Mouse (Mus musculus) limb, embryonic 15.5 days (tissue): Measurements from ENCODE around the gene Usp3. TPM values are rescaled to one million over a fixed set of nuclear protein-coding genes. Genes with fewer than 3 reads are reported as not detected.

Experiments
- ATAC-seq: fragments of 200-750 bp; cut with Nextera tagmentation; 2 replicates; pipeline ENCODE4 v1.8.0; 2017; ENCODE audit warnings: low read depth, moderate TSS enrichment; ENCODE audit not compliant: insufficient number of reproducible peaks, low FRiP score, low TSS enrichment
- H3K27ac ChIP-seq: fragments of 300-500 bp; sonication (generic); 2 replicates; pipeline ENCODE4 v1.5.1; 2015; ENCODE audit warnings: moderate library complexity, mild to moderate bottlenecking, inconsistent platforms
- H3K27me3 ChIP-seq: fragments of 300-500 bp; sonication (generic); 2 replicates; pipeline ENCODE4 v1.6.1; 2015; ENCODE audit warnings: inconsistent platforms
- H3K36me3 ChIP-seq: fragments of 300-500 bp; sonication (generic); 2 replicates; pipeline ENCODE4 v1.6.1; 2015; ENCODE audit warnings: inconsistent platforms
- H3K4me1 ChIP-seq: fragments of 300-500 bp; sonication (generic); 2 replicates; pipeline ENCODE4 v1.6.1; 2015; ENCODE audit warnings: inconsistent platforms
- H3K4me2 ChIP-seq: fragments of 300-500 bp; sonication (generic); 2 replicates; pipeline ENCODE4 v1.6.1; 2015; ENCODE audit warnings: mild to moderate bottlenecking, inconsistent platforms
- H3K4me3 ChIP-seq: fragments of 300-500 bp; sonication (generic); 2 replicates; pipeline ENCODE4 v1.5.1; 2015; ENCODE audit warnings: mild to moderate bottlenecking, inconsistent platforms
- H3K9ac ChIP-seq: fragments of 300-500 bp; sonication (generic); 2 replicates; pipeline ENCODE4 v1.6.1; 2015; ENCODE audit warnings: inconsistent platforms
- H3K9me3 ChIP-seq: fragments of 300-500 bp; sonication (generic); 2 replicates; pipeline ENCODE4 v1.6.1; 2016; ENCODE audit warnings: inconsistent platforms
- WGBS: fragments of 180-500 bp; shearing (Covaris S2); methylation state at CpG from one replicate; pipeline ENCODE4 v1.1.7; 2015; 5-methylcytosine and 5-hydroxymethylcytosine counted together
- polyA plus RNA-seq: library from polyadenylated mRNA; unstranded; fragments of >200 nt; fragmentation: Nextera tagmentation; extraction: Ambion mirVana; gene quantifications from 2 replicates; pipeline ENCODE4 v1.2.1, GENCODE M21; 2015

The Usp3 gene
- 56.8 and 65.1 TPM in 2 replicates for polyA plus RNA-seq

GRCm38 (mm10) chr9:66592708-66593612, at the start of gene Usp3:
Usp3 (minus strand) TSS chr9:66593142.
- Histone ChIP-seq H3K9me3 (no peaks in the 10 kb centered on the region), H3K36me3 (no peaks in the 10 kb centered on the region), H3K27me3 (no peaks in the 10 kb centered on the region), H3K27ac (peak within 1 kb of the TSS; percentile 94), H3K4me1 (peaks cover 37% of the 10 kb centered on the region), H3K4me3 (peak within 1 kb of the TSS; percentile 84), H3K9ac (peak within 1 kb of the TSS; percentile 78), H3K4me2 (peak within 1 kb of the TSS; percentile 46)
- peak; percentile 94 for ATAC-seq
- WGBS: under 1% methylated on average over 73 of the region's 73 CpGs

GRCm38 (mm10) chr9:66640491-66640890, 47.5 kb upstream of the Usp3 start:
- ATAC-seq: no peak
- H3K4me2 ChIP-seq: no peak overlapping the region
- no peaks in the 10 kb centered on the region for H3K36me3 ChIP-seq
- 64% methylated on average over 7 of the region's 7 CpGs for WGBS
- H3K27me3 ChIP-seq: no peaks in the 10 kb centered on the region
- H3K4me1 ChIP-seq: no peaks in the 10 kb centered on the region
- no peak overlapping the region for H3K9ac ChIP-seq
- H3K27ac ChIP-seq: no peak overlapping the region
- H3K4me3 ChIP-seq: no peak overlapping the region
- H3K9me3 ChIP-seq: no peaks in the 10 kb centered on the region

- 88% methylated on average over 2 of the region's 2 CpGs for WGBS
- Histone ChIP-seq H3K27ac (no peak overlapping the region), H3K36me3 (no peaks in the 10 kb centered on the region), H3K4me3 (no peak overlapping the region), H3K4me1 (no peaks in the 10 kb centered on the region), H3K9me3 (no peaks in the 10 kb centered on the region), H3K27me3 (no peaks in the 10 kb centered on the region), H3K4me2 (no peak overlapping the region), H3K9ac (no peak overlapping the region)
- no peak for ATAC-seq
Observed at GRCm38 (mm10) chr9:66639626-66640025, 46.7 kb upstream of the Usp3 start.

- Histone ChIP-seq H3K9me3 (no peaks in the 10 kb centered on the region), H3K36me3 (no peaks in the 10 kb centered on the region), H3K27me3 (no peaks in the 10 kb centered on the region), H3K4me1 (no peaks in the 10 kb centered on the region; the same call in 1 of the 2 replicates), H3K27ac (no peak overlapping the region), H3K9ac (no peak overlapping the region), H3K4me3 (no peak overlapping the region), H3K4me2 (no peak overlapping the region)
- ATAC-seq: no peak
- WGBS: 67% methylated on average over 1 of the region's 1 CpGs
Observed at GRCm38 (mm10) chr9:66632441-66632840, 39.5 kb upstream of the Usp3 start.

GRCm38 (mm10) chr9:66630931-66631330, 38.0 kb upstream of the Usp3 start:
- H3K4me1 ChIP-seq: no peaks in the 10 kb centered on the region; the same call in 1 of the 2 replicates
- 28% methylated on average over 1 of the region's 1 CpGs for WGBS
- no peak overlapping the region for H3K4me3 ChIP-seq
- ATAC-seq: no peak
- H3K27me3 ChIP-seq: no peaks in the 10 kb centered on the region
- H3K4me2 ChIP-seq: no peak overlapping the region
- H3K27ac ChIP-seq: no peak overlapping the region
- no peak overlapping the region for H3K9ac ChIP-seq
- H3K36me3 ChIP-seq: no peaks in the 10 kb centered on the region
- no peaks in the 10 kb centered on the region for H3K9me3 ChIP-seq

- no peak overlapping the region for H3K4me2 ChIP-seq
- H3K9me3 ChIP-seq: no peaks in the 10 kb centered on the region
- H3K27ac ChIP-seq: no peak overlapping the region
- 76% methylated on average over 5 of the region's 5 CpGs for WGBS
- no peaks in the 10 kb centered on the region for H3K36me3 ChIP-seq
- no peaks in the 10 kb centered on the region for H3K27me3 ChIP-seq
- H3K4me3 ChIP-seq: no peak overlapping the region
- no peaks in the 10 kb centered on the region for H3K4me1 ChIP-seq
- H3K9ac ChIP-seq: no peak overlapping the region
- ATAC-seq: no peak
Observed at GRCm38 (mm10) chr9:66626661-66627060, 33.7 kb upstream of the Usp3 start.

- Histone ChIP-seq H3K4me1 (peaks cover 5% of the 10 kb centered on the region), H3K4me2 (no peak overlapping the region), H3K27ac (no peak overlapping the region), H3K9me3 (no peaks in the 10 kb centered on the region), H3K4me3 (no peak overlapping the region), H3K9ac (no peak overlapping the region), H3K27me3 (no peaks in the 10 kb centered on the region), H3K36me3 (no peaks in the 10 kb centered on the region)
- WGBS: 83% methylated on average over 4 of the region's 4 CpGs
- no peak for ATAC-seq
Observed at GRCm38 (mm10) chr9:66625974-66626530, 33.1 kb upstream of the Usp3 start.

- no peaks in the 10 kb centered on the region for H3K9me3 ChIP-seq
- H3K27me3 ChIP-seq: no peaks in the 10 kb centered on the region
- no peak overlapping the region for H3K4me3 ChIP-seq
- no peak overlapping the region for H3K27ac ChIP-seq
- peaks cover 13% of the 10 kb centered on the region for H3K4me1 ChIP-seq
- no peak overlapping the region for H3K9ac ChIP-seq
- WGBS: 50% methylated on average over 1 of the region's 1 CpGs
- H3K36me3 ChIP-seq: no peaks in the 10 kb centered on the region
- H3K4me2 ChIP-seq: no peak overlapping the region
- ATAC-seq: no peak
Observed at GRCm38 (mm10) chr9:66624873-66625272, 31.9 kb upstream of the Usp3 start.

- H3K9me3 ChIP-seq: no peaks in the 10 kb centered on the region
- H3K9ac ChIP-seq: no peak overlapping the region
- H3K27me3 ChIP-seq: no peaks in the 10 kb centered on the region
- H3K27ac ChIP-seq: no peak overlapping the region
- H3K36me3 ChIP-seq: no peaks in the 10 kb centered on the region
- no peak overlapping the region for H3K4me2 ChIP-seq
- WGBS: 80% methylated on average over 1 of the region's 1 CpGs
- no peak for ATAC-seq
- peaks cover 17% of the 10 kb centered on the region for H3K4me1 ChIP-seq
- H3K4me3 ChIP-seq: no peak overlapping the region
Observed at GRCm38 (mm10) chr9:66623627-66624026, 30.7 kb upstream of the Usp3 start.

GRCm38 (mm10) chr9:66620581-66620981, 27.6 kb upstream of the Usp3 start:
- peak overlapping the region; percentile 19; the same call in 1 of the 2 replicates for H3K4me2 ChIP-seq

GRCm38 (mm10) chr9:66620055-66620454, 27.1 kb upstream of the Usp3 start:
- H3K9me3 ChIP-seq: no peaks in the 10 kb centered on the region
- 67% methylated on average over 1 of the region's 1 CpGs for WGBS
- H3K27me3 ChIP-seq: no peaks in the 10 kb centered on the region
- H3K4me2 ChIP-seq: no peak overlapping the region
- H3K9ac ChIP-seq: no peak overlapping the region
- H3K27ac ChIP-seq: peak overlapping the region; percentile 83; the same call in 1 of the 2 replicates
- no peak overlapping the region for H3K4me3 ChIP-seq
- peaks cover 17% of the 10 kb centered on the region for H3K4me1 ChIP-seq
- ATAC-seq: no peak
- no peaks in the 10 kb centered on the region for H3K36me3 ChIP-seq

More at GRCm38 (mm10) chr9:66620581-66620981, 27.6 kb upstream of the Usp3 start:
- Histone ChIP-seq H3K9ac (no peak overlapping the region), H3K27me3 (no peaks in the 10 kb centered on the region), H3K4me1 (peaks cover 17% of the 10 kb centered on the region), H3K4me3 (no peak overlapping the region), H3K27ac (peak overlapping the region; percentile 83), H3K36me3 (no peaks in the 10 kb centered on the region), H3K9me3 (no peaks in the 10 kb centered on the region)
- WGBS: 10% methylated on average over 6 of the region's 6 CpGs
- ATAC-seq: peak; percentile 55; the same call in 1 of the 2 replicates

GRCm38 (mm10) chr9:66617812-66618211, 24.9 kb upstream of the Usp3 start:
- Histone ChIP-seq H3K36me3 (no peaks in the 10 kb centered on the region), H3K27ac (no peak overlapping the region), H3K9me3 (no peaks in the 10 kb centered on the region), H3K9ac (no peak overlapping the region), H3K4me2 (no peak overlapping the region), H3K27me3 (no peaks in the 10 kb centered on the region), H3K4me1 (peaks cover 17% of the 10 kb centered on the region), H3K4me3 (no peak overlapping the region)
- WGBS: 95% methylated on average over 2 of the region's 2 CpGs
- ATAC-seq: no peak
